Mouse (Mus musculus): ENCODE measurements around the gene Aup1. TPM values are rescaled to one million over a fixed set of nuclear protein-coding genes. Genes with fewer than 3 reads are reported as not detected.

Aup1 gene
- polyA plus RNA-seq, 1 experiment from 2014 or later, result 148 TPM

- ATAC-seq (replicated peaks; ENCODE audit: extremely low read depth, insufficient read depth, low FRiP score), result no peak
- no peak overlapping the region for H3K27ac ChIP-seq (ENCODE audit: low read length)
- no peaks in the 10 kb centered on the region for H3K36me3 ChIP-seq (ENCODE audit: control insufficient read depth, insufficient read depth)
- WGBS, result 1% methylated on average over 77 of the region's 81 CpGs
- peak overlapping the region; percentile 29 for H3K4me3 ChIP-seq (ENCODE audit: low read length)
- H3K9ac ChIP-seq (ENCODE audit: low read length), result no peak overlapping the region
- peaks cover 12% of the 10 kb centered on the region; the same call in 1 of the 2 replicates for H3K4me1 ChIP-seq (ENCODE audit: control insufficient read depth, insufficient read depth, low read length)
- peaks cover 95% of the 10 kb centered on the region for H3K27me3 ChIP-seq (ENCODE audit: control insufficient read depth, insufficient read depth, low read length)
- H3K4me2 ChIP-seq (ENCODE audit: low read depth, low read length), result peak overlapping the region; percentile 56
- H3K9me3 ChIP-seq (replicated peaks; ENCODE audit: control insufficient read depth, low read length), result no peaks in the 10 kb centered on the region
Observed at GRCm38 (mm10) chr6:83068706-83069487, 14.6 kb downstream of the Aup1 start.

DNA sequence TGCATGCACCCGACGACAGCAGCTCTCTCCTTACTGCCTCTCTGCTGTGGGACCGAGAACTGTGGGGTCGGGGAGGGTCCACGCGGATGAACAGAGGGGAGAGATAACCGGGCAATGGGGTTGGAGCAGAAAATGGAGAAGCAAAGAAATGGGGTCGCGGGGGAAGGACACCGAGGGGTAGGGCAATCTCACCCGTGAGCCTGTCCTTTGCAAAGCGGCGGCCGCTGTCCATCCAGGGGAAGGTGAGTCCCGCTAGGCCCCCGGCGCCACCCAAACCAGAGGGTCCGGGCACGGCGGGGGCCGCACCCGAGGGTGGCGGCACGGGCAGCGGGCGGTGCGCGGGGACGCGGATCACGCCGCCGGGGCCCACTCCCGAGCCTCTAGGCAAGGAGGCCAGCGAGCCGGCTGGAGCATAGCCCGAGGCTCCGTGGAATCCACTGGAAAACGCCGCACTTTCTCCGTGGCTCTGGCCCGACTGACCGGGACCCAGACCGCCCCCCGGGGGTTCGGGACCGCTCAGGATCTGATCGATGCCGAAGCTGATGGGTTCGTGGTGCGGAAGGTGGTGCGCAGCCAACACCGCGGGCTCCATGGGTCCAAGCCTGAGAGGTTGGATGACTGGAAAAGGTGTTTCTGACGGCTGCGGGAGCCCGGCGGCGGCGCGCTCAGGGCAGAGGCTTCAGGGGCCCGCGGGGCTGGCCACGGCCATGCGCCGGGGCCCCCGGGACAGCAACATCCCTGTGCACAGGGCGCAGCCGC lies 15.3 kb downstream of the Aup1 start:
- Histone ChIP-seq H3K4me3 (ENCODE audit: low read length) (peak overlapping the region; percentile 34), H3K9me3 (replicated peaks; ENCODE audit: control insufficient read depth, low read length) (no peaks in the 10 kb centered on the region), H3K4me2 (ENCODE audit: low read depth, low read length) (peak overlapping the region; percentile 19; the same call in 1 of the 2 replicates), H3K27ac (ENCODE audit: low read length) (no peak overlapping the region), H3K4me1 (ENCODE audit: control insufficient read depth, insufficient read depth, low read length) (peaks cover 12% of the 10 kb centered on the region; the same call in 1 of the 2 replicates), H3K9ac (ENCODE audit: low read length) (no peak overlapping the region), H3K36me3 (ENCODE audit: control insufficient read depth, insufficient read depth) (no peaks in the 10 kb centered on the region), H3K27me3 (ENCODE audit: control insufficient read depth, insufficient read depth, low read length) (peaks cover 95% of the 10 kb centered on the region)
- ATAC-seq (replicated peaks; ENCODE audit: extremely low read depth, insufficient read depth, low FRiP score), result no peak; the same call in 1 of the 2 replicates
- 1% methylated on average over 68 of the region's 69 CpGs for WGBS

GRCm38 (mm10) chr6:83070247-83070310 lies 15.8 kb downstream of the Aup1 start, which contains the start of gene Tlx2:
Gene Tlx2, minus strand, starts transcription at chr6:83070293.
- H3K9ac ChIP-seq (ENCODE audit: low read length), result no peak within 1 kb of the TSS
- no peak within 1 kb of the TSS for H3K27ac ChIP-seq (ENCODE audit: low read length)
- ATAC-seq (replicated peaks; ENCODE audit: extremely low read depth, insufficient read depth, low FRiP score), result no peak

GRCm38 (mm10) chr6:83070311-83071219 lies 16.2 kb downstream of the Aup1 start:
- peaks cover 12% of the 10 kb centered on the region; the same call in 1 of the 2 replicates for H3K4me1 ChIP-seq (ENCODE audit: control insufficient read depth, insufficient read depth, low read length)
- no peaks in the 10 kb centered on the region for H3K9me3 ChIP-seq (replicated peaks; ENCODE audit: control insufficient read depth, low read length)
- H3K4me2 ChIP-seq (ENCODE audit: low read depth, low read length), result peak overlapping the region; percentile 19; the same call in 1 of the 2 replicates
- H3K4me3 ChIP-seq (ENCODE audit: low read length), result peak overlapping the region; percentile 34
- under 1% methylated on average over 57 of the region's 58 CpGs for WGBS
- H3K36me3 ChIP-seq (ENCODE audit: control insufficient read depth, insufficient read depth), result no peaks in the 10 kb centered on the region
- no peak for ATAC-seq (replicated peaks; ENCODE audit: extremely low read depth, insufficient read depth, low FRiP score)
- no peak overlapping the region for H3K27ac ChIP-seq (ENCODE audit: low read length)
- no peak overlapping the region for H3K9ac ChIP-seq (ENCODE audit: low read length)
- H3K27me3 ChIP-seq (ENCODE audit: control insufficient read depth, insufficient read depth, low read length), result peaks cover 94% of the 10 kb centered on the region

More at GRCm38 (mm10) chr6:83070247-83070310, 15.8 kb downstream of the Aup1 start, which contains the start of gene Tlx2:
- no peaks in the 10 kb centered on the region for H3K36me3 ChIP-seq (ENCODE audit: control insufficient read depth, insufficient read depth)
- 2% methylated on average over 10 of the region's 10 CpGs for WGBS
- H3K9me3 ChIP-seq (replicated peaks; ENCODE audit: control insufficient read depth, low read length), result no peaks in the 10 kb centered on the region
- H3K4me2 ChIP-seq (ENCODE audit: low read depth, low read length), result peak within 1 kb of the TSS; percentile 56; the same call in 1 of the 2 replicates
- peak within 1 kb of the TSS; percentile 34 for H3K4me3 ChIP-seq (ENCODE audit: low read length)
- H3K27me3 ChIP-seq (ENCODE audit: control insufficient read depth, insufficient read depth, low read length), result peaks cover 95% of the 10 kb centered on the region
- H3K4me1 ChIP-seq (ENCODE audit: control insufficient read depth, insufficient read depth, low read length), result peaks cover 12% of the 10 kb centered on the region; the same call in 1 of the 2 replicates

DNA sequence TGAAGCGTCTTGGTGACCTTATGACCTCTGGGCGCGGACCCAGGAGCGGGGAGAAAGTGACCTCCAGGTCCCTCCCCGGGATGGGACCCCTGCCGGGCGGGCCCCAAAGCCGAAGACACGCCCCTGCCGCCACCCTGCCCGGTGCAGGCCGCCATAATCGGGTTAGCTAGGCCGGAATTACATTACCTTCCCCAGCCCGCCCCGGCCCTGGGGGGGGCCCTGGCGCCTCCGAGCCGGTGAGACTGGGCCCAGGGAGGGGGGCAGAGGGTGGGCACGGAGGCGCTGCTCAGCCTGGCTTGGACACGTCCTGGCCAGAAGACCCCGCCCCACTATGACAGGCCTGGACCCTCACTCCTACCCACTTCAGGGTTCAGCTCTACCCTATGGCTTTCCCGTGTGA lies 16.9 kb downstream of the Aup1 start:
- peaks cover 12% of the 10 kb centered on the region; the same call in 1 of the 2 replicates for H3K4me1 ChIP-seq (ENCODE audit: control insufficient read depth, insufficient read depth, low read length)
- no peak overlapping the region for H3K4me2 ChIP-seq (ENCODE audit: low read depth, low read length)
- ATAC-seq (replicated peaks; ENCODE audit: extremely low read depth, insufficient read depth, low FRiP score), result no peak
- no peaks in the 10 kb centered on the region for H3K36me3 ChIP-seq (ENCODE audit: control insufficient read depth, insufficient read depth)
- no peak overlapping the region for H3K27ac ChIP-seq (ENCODE audit: low read length)
- H3K27me3 ChIP-seq (ENCODE audit: control insufficient read depth, insufficient read depth, low read length), result peaks cover 93% of the 10 kb centered on the region
- H3K9me3 ChIP-seq (replicated peaks; ENCODE audit: control insufficient read depth, low read length), result no peaks in the 10 kb centered on the region
- WGBS, result 3% methylated on average over 24 of the region's 24 CpGs
- H3K9ac ChIP-seq (ENCODE audit: low read length), result no peak overlapping the region
- 0 out of 2 replicates have a peak overlapping the region, but pooled peaks have one; percentile 6 for H3K4me3 ChIP-seq (ENCODE audit: low read length)

DNA sequence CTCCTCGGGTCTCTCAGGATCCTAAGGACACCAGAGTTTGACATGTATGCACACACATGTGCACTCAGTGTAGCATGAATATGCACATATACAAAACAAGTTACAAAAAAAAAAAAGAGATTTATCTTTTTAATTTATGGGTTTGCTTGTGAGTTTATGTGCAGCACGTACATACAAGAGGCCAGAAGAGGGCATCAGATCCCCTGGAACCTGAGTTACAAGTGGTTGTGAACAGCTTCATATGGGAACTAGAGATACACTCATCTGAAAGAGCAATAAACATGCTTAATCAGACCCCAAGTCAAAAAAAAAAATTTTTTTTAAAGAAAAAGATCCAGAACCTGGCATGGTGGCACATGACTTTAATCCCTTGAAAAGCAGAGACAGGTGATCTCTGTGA lies 20.7 kb downstream of the Aup1 start:
- Histone ChIP-seq H3K9ac (ENCODE audit: low read length) (no peak overlapping the region), H3K27ac (ENCODE audit: low read length) (no peak overlapping the region), H3K4me1 (ENCODE audit: control insufficient read depth, insufficient read depth, low read length) (peaks cover 15% of the 10 kb centered on the region), H3K27me3 (ENCODE audit: control insufficient read depth, insufficient read depth, low read length) (peaks cover 66% of the 10 kb centered on the region), H3K9me3 (replicated peaks; ENCODE audit: control insufficient read depth, low read length) (no peaks in the 10 kb centered on the region), H3K4me2 (ENCODE audit: low read depth, low read length) (no peak overlapping the region), H3K4me3 (ENCODE audit: low read length) (no peak overlapping the region), H3K36me3 (ENCODE audit: control insufficient read depth, insufficient read depth) (no peaks in the 10 kb centered on the region)
- no peak for ATAC-seq (replicated peaks; ENCODE audit: extremely low read depth, insufficient read depth, low FRiP score)
- WGBS, result 11% methylated on average over 2 of the region's 2 CpGs

- H3K9me3 ChIP-seq (replicated peaks; ENCODE audit: control insufficient read depth, low read length), result no peaks in the 10 kb centered on the region
- under 1% methylated on average over 54 of the region's 54 CpGs for WGBS
- peaks cover 4% of the 10 kb centered on the region; the same call in 1 of the 2 replicates for H3K36me3 ChIP-seq (ENCODE audit: control insufficient read depth, insufficient read depth)
Observed at GRCm38 (mm10) chr6:83077630-83078323, 23.5 kb downstream of the Aup1 start, which contains the start of gene Pcgf1. Gene Pcgf1, plus strand, starts transcription at chr6:83077869.

DNA sequence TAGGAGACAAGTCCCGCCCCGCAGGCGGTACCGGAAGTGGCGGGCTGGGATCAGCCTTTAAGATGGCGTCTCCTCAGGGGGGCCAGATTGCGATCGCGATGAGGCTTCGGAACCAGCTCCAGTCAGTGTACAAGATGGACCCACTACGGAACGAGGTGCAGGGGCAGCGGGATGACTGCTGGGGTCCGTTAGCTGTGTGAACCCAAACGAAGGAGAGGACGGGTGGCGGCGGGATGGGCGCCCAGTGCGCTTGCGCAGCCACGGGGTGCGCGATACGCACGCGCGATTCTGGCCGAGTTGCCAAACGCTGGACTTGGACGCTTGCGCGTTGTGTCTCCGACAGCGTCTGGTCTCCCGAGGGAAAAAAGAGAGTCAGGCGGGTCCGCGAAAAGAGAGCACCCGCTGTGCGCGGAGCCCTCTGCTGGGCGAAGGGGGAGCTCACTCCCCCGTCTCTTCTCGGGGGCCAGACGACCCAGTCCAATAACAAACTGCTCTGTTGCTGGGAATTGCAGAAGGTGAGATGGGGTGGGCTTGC lies 24.1 kb downstream of the Aup1 start:
- peak overlapping the region; percentile 84 for H3K27ac ChIP-seq (ENCODE audit: low read length)
- peak overlapping the region; percentile 79 for H3K4me3 ChIP-seq (ENCODE audit: low read length)
- under 1% methylated on average over 46 of the region's 46 CpGs for WGBS
- peak; percentile 95 for ATAC-seq (replicated peaks; ENCODE audit: extremely low read depth, insufficient read depth, low FRiP score)
- H3K9me3 ChIP-seq (replicated peaks; ENCODE audit: control insufficient read depth, low read length), result no peaks in the 10 kb centered on the region
- H3K36me3 ChIP-seq (ENCODE audit: control insufficient read depth, insufficient read depth), result peaks cover 4% of the 10 kb centered on the region; the same call in 1 of the 2 replicates
- peaks cover 9% of the 10 kb centered on the region for H3K4me1 ChIP-seq (ENCODE audit: control insufficient read depth, insufficient read depth, low read length)
- H3K9ac ChIP-seq (ENCODE audit: low read length), result peak overlapping the region; percentile 81
- peak overlapping the region; percentile 91 for H3K4me2 ChIP-seq (ENCODE audit: low read depth, low read length)
- H3K27me3 ChIP-seq (ENCODE audit: control insufficient read depth, insufficient read depth, low read length), result peaks cover 46% of the 10 kb centered on the region

More at GRCm38 (mm10) chr6:83077630-83078323, 23.5 kb downstream of the Aup1 start, which contains the start of gene Pcgf1:
- ATAC-seq (replicated peaks; ENCODE audit: extremely low read depth, insufficient read depth, low FRiP score), result peak; percentile 42
- Histone ChIP-seq H3K9ac (ENCODE audit: low read length) (peak within 1 kb of the TSS; percentile 81), H3K27me3 (ENCODE audit: control insufficient read depth, insufficient read depth, low read length) (peaks cover 44% of the 10 kb centered on the region), H3K4me2 (ENCODE audit: low read depth, low read length) (peak within 1 kb of the TSS; percentile 91), H3K4me3 (ENCODE audit: low read length) (peak within 1 kb of the TSS; percentile 79), H3K4me1 (ENCODE audit: control insufficient read depth, insufficient read depth, low read length) (peaks cover 9% of the 10 kb centered on the region), H3K27ac (ENCODE audit: low read length) (peak within 1 kb of the TSS; percentile 84)

Data from heart, embryonic 16.5 days (tissue).